Mouse (Mus musculus) adrenal gland, adult (tissue): ENCODE measurements around the gene Pde7b.

Experiments used
- DNase-seq, 2 experiments: peaks; one replicate each; pipeline ENCODE4 v3.0.0; 2022 to 2023; ENCODE audit warnings: low spot score in 1 of 2; ENCODE audit not compliant: inconsistent age in 2 of 2

Gene Pde7b

DNA sequence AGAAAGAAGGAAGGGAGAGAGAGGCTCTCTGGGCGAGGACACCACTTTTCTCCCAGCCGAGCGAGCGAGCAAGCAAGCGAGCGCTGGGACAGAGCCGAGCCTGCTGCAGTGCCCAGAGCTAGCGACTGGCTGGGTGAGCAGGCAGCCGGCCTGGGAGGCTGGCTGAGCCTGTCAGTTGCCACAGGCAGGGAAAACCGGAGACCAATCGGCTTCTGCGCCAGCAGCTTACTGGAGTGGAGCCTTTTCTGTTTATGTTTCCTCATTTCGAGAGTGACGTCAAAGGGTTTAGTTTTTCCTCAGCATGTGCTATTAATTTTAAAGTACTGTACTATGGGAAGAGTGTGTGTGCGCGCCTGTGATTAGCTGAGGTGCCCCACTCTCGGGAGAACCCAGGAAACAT, at the start of gene Pde7b:
Gene Pde7b, minus strand, starts transcription at position 173 of the 400 bp plus-strand sequence.
- DNase-seq = peak; percentile 75 to 89

DNA sequence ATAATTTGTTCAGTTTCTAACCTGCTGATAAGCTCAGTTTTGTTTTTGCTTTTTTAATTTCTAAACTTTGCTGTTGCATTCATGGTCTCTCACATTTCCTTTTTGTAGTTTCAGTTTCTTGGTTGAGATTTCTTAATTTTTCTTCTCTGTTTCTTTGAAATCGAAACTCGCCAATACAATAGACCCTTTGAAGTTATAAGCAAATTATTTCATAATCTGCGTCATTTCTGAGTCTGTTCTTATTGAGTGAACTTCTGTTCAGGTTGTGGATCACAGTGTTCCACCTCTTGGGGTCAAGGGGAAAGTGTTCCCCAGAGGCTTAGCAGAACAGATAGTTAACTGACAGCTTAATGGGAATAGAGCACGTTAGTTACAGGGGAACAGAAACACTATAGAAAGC, 47.2 kb upstream of the Pde7b start:
- DNase-seq = no peak

DNA sequence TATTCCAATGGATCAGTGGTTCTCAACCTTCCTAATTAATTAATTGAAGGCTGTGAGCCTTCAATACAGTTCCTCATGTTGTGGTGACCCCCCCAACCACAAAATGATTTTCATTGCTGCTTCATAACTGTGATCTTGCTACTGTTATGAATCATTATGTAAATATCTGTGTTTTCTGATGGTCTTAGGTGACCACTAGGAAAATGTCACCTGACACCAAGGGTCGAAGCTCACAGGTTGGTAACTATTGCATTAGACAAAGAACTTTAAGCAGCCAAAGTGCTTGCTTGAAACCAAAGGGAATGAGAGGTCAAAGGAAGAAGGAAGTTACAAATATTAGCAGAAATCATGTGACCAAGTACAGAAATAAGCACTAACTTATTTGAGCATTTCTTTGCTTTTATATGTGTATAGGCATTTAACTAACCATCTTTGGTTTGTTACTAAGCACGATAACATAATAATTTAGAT, 45.6 kb upstream of the Pde7b start:
- DNase-seq = no peak

DNA sequence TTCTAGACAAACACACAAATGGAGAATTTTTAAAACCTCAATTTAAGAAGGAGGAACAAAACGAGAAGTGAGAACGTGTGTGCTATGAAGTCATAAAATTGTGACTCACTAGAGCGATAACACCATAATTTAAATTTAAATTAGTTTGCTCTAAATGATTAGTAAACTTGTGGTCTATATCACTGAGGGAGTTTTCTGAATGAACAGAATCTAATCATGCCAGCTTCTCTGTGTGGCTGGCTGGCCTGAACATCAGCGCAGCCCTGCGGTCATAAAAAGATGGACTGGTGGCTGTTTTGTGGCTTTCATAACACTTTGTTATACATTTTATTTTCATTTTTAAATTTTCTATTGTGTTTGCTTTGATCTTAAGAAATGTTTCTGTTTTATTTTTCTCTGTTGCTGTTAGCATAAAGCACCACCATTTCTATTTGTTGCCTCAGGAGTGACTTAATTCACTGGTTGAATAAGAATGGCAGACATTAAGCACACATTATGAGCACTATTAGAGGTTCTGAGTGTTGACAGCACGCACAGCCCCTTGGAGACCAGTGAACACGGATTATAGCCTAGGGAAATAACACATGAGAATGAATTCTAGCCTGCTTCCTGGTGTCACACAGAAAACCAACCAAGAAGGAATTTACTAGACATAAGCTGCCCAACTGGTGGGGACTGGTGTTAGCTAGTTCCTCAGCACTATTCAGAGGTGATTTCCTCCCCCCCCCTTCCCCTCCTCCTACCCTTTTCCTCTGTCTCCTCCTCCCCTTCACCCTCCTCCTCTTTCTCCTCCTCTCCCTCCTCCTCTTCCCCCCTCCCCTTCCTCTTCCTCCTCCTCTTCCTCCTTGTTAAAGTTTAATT, 44.9 kb upstream of the Pde7b start:
- DNase-seq = no peak

DNA sequence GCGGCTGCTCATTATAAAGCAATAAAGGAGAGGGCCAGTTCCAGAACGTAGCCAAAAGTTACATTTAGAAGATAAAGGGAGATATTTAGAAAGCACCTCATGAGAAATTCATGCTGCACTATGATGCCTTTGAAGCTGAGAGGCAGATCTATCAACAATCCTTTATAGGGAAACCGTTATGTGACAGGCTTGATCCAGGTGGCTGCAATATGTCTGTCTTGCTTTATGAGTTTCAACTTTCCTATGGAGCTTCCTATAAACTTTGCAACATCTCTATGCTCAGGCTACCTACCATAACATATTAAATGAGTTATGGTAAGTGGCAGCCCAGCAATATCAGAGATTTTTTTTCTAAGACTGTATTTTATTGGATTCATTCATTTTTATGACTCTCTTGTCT, 39.5 kb upstream of the Pde7b start:
- no peak for DNase-seq

DNA sequence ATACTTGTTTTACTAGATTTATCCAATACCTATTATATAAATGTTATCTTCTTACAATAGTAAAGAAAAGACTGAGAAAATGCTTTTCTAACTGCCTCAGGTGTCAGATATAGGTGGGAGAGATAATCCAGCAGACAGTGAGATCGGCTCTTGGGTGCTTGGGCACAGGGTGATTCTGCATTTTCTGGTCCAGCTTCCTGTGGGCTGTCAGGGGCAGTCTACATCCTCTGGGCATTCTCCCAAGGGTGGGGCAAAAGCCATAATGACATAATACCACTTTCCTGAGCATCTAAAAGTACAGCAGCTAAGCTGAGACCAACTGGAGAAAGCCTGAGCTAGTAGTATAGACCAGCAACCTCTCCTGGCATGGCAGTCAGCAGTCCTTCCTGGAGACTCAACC, 34.1 kb upstream of the Pde7b start:
- no peak for DNase-seq

DNA sequence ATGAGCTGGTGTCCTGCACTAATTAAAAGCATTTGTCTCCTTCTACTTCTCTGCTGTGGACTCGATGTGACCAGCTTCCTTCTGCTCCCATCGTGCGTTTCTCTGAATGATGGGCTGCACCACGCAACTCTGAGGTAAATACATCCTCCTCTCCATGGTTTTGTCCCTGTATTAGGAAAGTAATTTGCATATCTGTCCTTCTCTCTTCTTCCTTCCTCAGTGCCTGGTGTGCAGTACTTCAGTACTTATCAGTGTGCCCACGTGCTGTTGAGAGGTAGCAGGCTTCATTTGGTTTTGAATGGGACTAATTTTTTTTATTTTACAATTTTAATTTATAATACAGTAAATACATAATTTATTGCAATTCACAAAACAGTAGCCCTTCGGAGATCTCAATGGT, 33.4 kb upstream of the Pde7b start:
- no peak for DNase-seq

DNA sequence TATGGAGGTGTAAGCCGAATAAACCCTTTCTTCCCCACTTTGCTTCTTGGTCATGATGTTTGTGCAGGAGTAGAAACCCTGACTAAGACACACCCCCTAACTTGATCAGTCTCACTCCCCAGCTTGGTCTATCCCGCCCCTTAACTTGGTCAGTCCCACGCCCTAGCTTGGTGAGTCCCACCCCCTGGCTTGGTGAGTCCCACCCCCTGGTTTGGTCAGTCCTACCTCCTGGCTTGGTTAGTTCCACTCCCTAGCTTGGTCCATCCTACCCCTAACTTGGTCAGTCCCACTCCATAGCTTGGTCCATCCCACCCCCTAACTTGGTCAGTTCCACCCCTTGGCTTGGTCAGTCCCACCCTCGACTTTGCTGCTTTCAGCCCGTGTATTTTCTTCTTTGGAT, 31.3 kb upstream of the Pde7b start:
- no peak for DNase-seq

DNA sequence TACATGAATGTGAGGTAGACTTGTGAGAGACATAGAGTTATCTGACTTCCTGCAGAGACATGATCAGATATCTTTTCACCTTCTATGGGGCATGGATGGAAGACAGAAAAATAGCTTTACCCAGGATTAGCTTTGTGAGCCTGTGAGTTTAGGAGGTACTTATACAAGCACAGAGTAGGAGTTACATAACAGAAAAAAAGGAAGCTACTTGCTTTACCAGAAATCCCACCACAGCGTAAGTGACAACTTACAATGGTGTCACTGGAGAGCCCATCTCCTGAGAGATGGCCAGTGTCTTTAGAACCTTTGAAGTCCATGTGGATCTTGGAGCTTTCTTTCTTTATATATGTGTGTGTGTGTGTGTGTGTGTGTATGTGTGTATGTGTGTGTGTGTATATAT, 28.0 kb upstream of the Pde7b start:
- no peak for DNase-seq

DNA sequence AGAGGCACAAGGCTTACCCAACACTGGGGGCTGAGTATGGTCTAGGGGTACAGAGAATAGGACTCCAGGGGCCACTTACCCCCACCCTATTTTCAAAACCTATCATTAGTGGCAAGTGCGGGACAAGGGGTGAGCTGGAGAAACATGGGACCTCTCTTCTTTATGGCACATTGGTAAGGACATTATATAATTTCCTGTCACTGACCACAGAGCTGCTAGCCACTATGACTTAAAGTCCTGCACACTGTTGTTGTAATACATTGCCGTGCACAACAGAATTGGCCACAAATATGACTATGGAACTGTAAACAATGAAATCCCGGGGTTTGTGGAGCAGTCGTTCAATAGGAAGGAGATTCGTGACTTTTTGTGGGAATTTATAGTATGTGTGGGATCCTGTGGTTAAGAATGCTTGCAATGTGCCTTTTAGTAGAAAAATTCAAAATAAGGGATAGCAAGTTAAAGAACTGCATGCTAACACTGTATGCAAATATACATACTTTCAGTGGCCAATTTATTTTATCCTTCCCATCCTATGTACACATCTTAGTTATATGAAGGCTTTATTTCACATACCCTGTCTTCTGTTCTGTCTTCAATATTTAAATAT, 25.9 kb upstream of the Pde7b start:
- DNase-seq = no peak

DNA sequence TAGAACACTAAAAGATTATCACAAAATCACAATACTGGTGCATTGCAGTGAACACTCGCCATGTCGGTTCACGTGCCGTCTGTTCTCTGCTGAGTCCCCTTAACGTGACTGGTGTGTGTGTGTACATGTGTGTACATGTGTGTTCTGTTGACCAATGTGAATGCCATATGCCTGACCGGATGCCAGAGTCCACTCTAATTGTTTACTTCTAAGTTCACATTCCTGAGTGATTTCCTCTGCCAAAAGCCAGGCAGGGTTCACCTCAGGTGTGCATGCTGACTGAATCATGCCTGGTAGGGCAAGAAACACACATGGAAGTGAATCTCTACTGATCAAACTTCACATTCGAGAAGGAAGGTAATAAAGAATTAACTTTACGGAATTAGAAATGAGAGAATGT, 24.1 kb upstream of the Pde7b start:
- no peak for DNase-seq

DNA sequence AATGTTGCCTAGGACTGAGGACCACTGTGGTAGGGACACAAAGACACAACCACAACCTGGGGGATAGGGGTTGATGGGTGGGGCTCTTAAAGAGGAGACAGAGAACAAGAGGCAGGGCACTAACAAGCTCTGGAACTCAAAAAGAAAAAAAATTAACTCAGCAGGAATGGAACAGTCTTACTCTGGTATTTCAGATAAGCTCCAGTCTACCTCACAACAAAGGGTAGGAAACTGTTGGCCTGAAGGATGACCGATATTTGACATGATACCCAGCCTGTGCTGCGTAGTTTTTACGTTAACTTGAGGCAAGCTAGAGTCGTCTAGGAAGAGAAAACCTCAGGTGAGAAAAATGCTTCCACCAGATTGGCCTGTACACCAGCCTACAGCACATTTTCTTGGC, 22.4 kb upstream of the Pde7b start:
- no peak for DNase-seq

DNA sequence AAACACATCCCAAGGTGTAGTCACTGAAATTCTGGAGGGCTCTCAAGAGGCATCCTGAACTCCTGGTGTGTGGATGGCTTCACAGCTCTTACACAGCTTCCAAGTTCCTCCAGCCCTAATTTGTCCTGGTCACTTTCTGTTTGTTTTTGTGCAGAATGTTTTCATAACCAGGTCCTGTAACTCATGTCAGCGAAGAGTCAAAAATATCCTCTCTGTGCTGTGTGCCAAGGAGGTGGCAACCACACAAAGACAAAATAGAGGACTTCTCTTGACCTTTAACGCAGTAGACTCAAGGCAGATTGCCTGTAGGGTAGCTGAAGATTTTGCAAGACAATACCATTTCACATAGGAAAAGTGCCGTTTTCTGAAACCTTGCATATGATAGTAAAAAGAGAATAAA, 14.9 kb upstream of the Pde7b start:
- DNase-seq = no peak

DNA sequence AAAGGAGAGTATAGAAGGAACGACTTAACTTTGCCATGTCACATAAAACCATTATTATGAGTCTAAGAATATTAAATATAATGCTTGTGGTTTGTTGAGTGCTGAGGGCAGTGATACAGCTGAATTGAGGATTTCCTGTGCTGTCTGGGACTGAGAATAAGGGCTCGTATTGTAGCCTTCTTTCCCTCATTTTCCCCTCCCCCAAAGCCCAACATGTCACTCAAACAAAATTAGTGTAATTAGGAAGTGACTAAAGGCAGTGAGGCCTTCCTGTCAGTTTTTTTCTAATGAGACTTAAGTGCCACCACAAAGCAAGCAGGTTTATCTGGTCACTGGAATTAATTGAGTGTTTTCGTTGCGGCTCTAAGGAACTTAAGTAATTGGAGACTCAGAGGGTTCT, 12.3 kb upstream of the Pde7b start:
- no peak for DNase-seq

DNA sequence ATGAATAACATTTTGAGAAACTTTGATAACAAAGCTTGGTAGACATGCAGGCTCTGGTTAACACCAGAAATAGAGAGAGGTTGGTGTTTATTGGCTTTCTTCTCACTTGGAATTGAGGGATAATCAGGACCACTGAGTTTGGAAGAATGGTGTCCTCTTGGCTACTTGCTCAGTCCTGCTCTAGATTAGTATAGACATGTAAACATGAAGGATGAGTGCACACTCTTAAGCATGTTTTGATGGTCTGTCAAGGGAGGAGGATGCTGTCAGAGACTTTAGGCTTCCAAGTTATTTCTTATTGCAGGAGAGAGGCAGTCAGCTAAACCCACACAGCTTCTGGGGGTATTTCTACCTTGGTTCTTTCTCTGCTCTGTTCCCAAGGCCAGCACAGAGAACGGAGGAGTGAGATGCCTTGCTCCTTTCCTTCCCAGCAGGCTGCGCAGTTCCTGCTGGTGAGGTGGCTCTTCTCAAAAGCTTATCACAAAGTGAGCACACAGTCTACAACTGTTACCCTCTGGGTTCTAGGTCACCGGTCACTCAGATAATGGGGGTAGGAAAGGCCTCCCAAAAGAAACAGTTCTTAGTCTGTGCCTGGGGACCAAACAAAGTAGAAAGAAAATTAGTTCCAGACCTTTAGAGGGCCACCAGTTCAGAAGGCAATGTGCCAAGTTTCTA, 11.0 kb upstream of the Pde7b start:
- no peak for DNase-seq

DNA sequence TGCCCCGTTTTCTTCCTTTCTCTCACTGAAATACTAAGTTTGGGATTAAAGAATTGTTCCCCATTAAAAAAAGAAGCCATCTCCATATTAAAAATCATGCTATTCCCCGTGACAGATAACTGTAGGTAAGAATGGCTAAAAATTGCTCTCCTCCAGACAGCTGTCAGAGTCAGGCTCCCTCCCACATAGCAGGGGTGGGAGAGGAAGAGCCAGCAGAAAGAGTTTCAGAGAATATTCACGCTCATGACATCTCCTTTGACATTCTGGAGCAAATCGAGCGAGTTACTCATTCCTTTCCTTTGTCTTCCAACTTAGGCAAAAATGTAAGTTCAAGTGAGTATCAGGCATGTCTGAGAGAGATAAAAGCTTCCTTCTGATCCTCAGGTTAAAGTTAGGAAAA, 8.7 kb upstream of the Pde7b start:
- no peak for DNase-seq

DNA sequence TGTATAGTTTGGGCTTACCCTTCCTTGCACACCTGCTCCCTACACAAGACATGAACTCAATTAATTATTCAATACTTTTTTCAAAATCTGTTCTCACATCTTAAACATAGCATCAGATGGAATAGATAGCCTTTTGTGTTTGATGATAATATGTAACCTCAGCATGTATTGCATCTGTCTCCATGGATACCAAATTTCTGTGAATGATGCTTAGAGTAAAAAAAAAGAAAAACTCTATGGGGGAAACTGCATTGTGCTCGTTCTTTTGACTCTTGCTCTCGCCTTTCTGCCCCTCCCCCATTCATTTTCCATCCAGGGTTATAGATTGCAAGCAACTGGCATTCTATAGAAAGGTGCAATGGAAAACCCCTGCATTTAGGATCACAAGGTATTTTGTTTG, 7.3 kb upstream of the Pde7b start:
- no peak for DNase-seq

DNA sequence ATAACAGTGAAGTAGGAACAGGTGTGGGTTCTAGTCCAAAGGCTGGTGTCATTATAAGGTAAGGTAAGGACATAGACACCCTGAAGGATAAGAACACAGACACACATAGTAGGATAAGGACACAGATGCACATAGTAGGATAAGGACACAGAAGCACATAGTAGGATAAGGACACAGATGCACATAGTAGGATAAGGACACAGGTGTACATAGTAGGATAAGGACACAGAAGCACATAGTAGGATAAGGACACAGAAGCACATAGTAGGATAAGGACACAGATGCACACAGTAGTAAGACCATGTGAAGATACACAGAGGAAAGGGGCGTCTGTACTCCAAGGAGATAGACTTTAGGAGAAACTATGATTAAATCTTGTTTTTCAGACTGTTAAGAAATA, 5.2 kb upstream of the Pde7b start:
- no peak for DNase-seq

DNA sequence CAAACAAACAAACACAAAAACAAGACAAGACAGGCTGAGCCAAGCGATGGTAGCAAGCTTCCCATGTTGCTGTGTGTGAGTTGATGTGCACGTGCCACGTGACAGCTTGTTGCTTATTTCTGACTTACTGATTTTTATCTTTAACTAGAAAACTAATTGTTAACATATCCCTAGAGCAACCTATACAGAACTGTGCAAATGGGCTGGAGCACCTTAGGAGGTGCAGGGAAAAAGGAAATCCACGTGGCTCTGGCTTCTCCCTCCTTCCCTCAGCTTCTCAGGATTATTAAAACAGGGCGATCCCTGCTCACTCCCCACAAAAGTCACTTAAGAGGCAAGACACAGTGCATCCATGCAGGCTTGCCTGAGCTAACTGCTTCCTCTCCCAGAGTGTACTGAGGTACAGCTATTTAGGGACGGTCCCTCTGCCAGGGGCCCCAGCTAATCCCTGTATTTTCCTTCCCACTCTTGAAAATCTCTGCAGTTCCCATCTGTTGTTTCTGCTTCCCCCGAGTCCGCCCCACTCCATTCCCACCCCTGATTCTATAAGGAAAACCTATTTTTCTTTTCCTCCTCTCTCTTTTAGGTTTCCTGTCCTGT, 606 bp upstream of the Pde7b start:
- DNase-seq = no peak

DNA sequence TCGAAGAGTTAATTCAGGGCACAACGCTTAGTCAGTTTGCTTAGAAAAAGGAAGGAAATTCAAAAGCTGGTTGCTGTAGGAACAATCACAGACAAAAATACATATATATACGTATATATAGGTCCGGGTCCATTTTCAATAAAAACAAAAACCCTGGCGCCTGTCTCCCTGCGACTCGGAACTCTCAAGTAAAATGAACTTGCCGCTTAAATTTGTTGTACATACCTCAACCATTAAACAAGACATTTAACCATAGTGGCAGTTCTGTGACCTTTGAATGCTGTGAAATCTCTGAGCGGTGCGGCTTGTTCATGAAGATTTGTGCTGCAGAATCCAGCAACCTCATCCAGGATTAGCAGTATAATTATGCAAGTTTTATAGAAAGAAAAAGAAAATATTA, 427 bp downstream of the Pde7b start:
- DNase-seq = no peak

DNA sequence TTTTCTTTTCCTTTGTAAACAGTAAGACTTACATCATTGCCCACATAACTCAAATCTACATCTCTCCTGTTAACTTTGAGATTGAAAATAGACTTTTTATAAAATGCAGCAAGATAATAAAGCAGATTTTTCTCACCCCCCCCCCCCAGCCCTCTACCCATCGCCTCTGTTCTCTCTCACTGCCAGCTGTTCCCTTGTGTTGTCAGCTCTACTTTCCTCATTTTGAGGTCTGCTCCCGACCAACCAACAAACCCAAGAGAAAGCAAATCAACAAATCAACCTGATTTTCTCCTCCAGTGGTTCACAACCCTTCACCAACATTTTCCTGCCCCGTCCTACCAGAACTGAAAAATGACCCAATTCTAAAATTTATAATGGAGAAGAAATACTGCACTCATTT, 916 bp downstream of the Pde7b start:
- no peak for DNase-seq

DNA sequence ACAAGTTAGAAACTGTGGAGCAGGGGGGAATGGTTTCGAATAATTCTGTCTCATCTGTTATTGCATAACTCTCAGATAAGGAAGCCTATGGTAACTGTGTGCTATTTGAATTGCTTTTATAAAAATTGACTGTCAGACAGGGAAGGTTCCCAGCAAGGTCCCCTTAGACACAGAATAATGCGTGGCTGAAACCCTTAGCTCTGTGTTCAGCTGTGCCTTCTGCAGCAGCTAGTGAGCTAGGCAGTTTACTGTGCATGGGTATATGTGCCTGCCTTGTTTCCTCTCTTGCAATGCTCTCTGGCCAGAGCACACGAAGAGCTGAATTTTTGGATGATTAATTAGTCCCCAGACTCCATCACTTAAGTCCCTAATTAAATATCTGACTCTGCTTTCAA, 1.4 kb downstream of the Pde7b start:
- peak in 1 of 2 experiments; percentile 47 for DNase-seq
